Mouse (Mus musculus): ENCODE measurements around the gene Pard3b. TPM values are rescaled to one million over a fixed set of nuclear protein-coding genes. Genes with fewer than 3 reads are reported as not detected.

Gene Pard3b
- polyA plus RNA-seq, 1 experiment, result 0.71 TPM

DNA sequence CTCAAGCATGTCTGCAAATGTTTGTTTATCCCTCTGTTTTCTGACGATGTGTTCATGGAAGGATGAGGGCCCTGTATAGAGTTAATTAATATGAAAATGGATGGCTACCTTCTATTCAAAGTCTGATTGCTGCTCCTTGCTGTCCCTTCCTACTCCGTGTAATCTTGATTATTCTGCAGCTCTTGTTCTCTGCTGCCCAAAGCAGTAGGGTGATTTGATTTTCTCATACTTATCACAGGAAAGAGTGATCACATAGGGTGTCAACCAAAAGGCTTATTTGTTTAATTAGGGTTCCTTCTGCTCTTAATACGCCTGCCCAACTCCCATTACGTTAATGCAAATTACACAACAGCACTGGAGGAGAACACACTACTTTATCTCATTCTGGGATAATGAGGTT, 716.9 kb downstream of the Pard3b start:
- no peaks in the 10 kb centered on the region for H3K4me1 ChIP-seq (replicated peaks; ENCODE audit: control insufficient read depth, insufficient read depth, low read length)
- H3K27me3 ChIP-seq (ENCODE audit: control insufficient read depth, insufficient read depth, low read length), result no peaks in the 10 kb centered on the region
- H3K4me3 ChIP-seq (ENCODE audit: control insufficient read depth, insufficient read depth, low read length), result no peak overlapping the region
- H3K36me3 ChIP-seq (ENCODE audit: control insufficient read depth, insufficient read depth, low read length), result no peaks in the 10 kb centered on the region
- TF ChIP-seq CTCF (IDR thresholded peaks at IDR 0.05; ENCODE audit: borderline replicate concordance, control insufficient read depth, extremely low read depth, insufficient read depth, low read length, poor library complexity), result no peak
- TF ChIP-seq POLR2A (IDR thresholded peaks at IDR 0.05; ENCODE audit: control insufficient read depth, extremely low read depth, insufficient read depth, low read length, poor library complexity), result no peak
- no peak overlapping the region for H3K27ac ChIP-seq (ENCODE audit: control insufficient read depth, insufficient read depth, low read length)
- DNase-seq, result no peak
- WGBS, result 90% methylated on average over 4 of the region's 4 CpGs

- H3K27me3 ChIP-seq (ENCODE audit: control insufficient read depth, insufficient read depth, low read length), result no peaks in the 10 kb centered on the region
- no peak overlapping the region for H3K27ac ChIP-seq (ENCODE audit: control insufficient read depth, insufficient read depth, low read length)
- no peak for TF ChIP-seq CTCF (IDR thresholded peaks at IDR 0.05; ENCODE audit: borderline replicate concordance, control insufficient read depth, extremely low read depth, insufficient read depth, low read length, poor library complexity)
- TF ChIP-seq POLR2A (IDR thresholded peaks at IDR 0.05; ENCODE audit: control insufficient read depth, extremely low read depth, insufficient read depth, low read length, poor library complexity), result no peak
- DNase-seq, result no peak
- 96% methylated on average over 7 of the region's 7 CpGs for WGBS
- no peak overlapping the region for H3K4me3 ChIP-seq (ENCODE audit: control insufficient read depth, insufficient read depth, low read length)
- no peaks in the 10 kb centered on the region for H3K4me1 ChIP-seq (replicated peaks; ENCODE audit: control insufficient read depth, insufficient read depth, low read length)
- no peaks in the 10 kb centered on the region for H3K36me3 ChIP-seq (ENCODE audit: control insufficient read depth, insufficient read depth, low read length)
Measured at GRCm38 (mm10) chr1:62374427-62375050, 735.9 kb downstream of the Pard3b start.

DNA sequence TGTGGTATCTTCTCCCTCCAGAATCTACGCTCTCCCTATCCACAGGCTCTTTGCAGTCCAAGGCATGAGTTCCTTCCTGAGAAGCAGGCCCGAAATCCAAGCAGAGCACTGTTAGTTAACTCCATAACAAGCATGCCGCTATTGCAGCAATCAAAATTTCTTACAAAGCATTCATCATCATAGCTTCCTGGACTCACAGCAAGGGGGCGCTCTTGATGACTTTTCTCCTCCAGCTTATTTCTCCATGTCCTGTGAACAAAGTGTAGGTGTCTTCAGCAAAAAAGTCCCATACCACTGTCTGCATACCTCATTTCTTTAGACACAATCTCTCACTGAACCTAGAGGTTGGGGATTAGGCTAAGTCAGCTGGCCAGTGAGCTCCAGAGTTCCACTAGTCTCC, 739.7 kb downstream of the Pard3b start:
- H3K27ac ChIP-seq (ENCODE audit: control insufficient read depth, insufficient read depth, low read length), result no peak overlapping the region
- no peaks in the 10 kb centered on the region for H3K36me3 ChIP-seq (ENCODE audit: control insufficient read depth, insufficient read depth, low read length)
- no peaks in the 10 kb centered on the region for H3K27me3 ChIP-seq (ENCODE audit: control insufficient read depth, insufficient read depth, low read length)
- TF ChIP-seq CTCF (IDR thresholded peaks at IDR 0.05; ENCODE audit: borderline replicate concordance, control insufficient read depth, extremely low read depth, insufficient read depth, low read length, poor library complexity) (no peak), POLR2A (IDR thresholded peaks at IDR 0.05; ENCODE audit: control insufficient read depth, extremely low read depth, insufficient read depth, low read length, poor library complexity) (no peak)
- DNase-seq, result no peak
- H3K4me1 ChIP-seq (replicated peaks; ENCODE audit: control insufficient read depth, insufficient read depth, low read length), result no peaks in the 10 kb centered on the region
- WGBS, result 94% methylated on average over 4 of the region's 4 CpGs
- H3K4me3 ChIP-seq (ENCODE audit: control insufficient read depth, insufficient read depth, low read length), result no peak overlapping the region

- H3K4me3 ChIP-seq (ENCODE audit: control insufficient read depth, insufficient read depth, low read length), result no peak overlapping the region
- no peaks in the 10 kb centered on the region for H3K36me3 ChIP-seq (ENCODE audit: control insufficient read depth, insufficient read depth, low read length)
- H3K4me1 ChIP-seq (replicated peaks; ENCODE audit: control insufficient read depth, insufficient read depth, low read length), result no peaks in the 10 kb centered on the region
- H3K27me3 ChIP-seq (ENCODE audit: control insufficient read depth, insufficient read depth, low read length), result no peaks in the 10 kb centered on the region
- DNase-seq, result no peak
- H3K27ac ChIP-seq (ENCODE audit: control insufficient read depth, insufficient read depth, low read length), result no peak overlapping the region
- no peak for TF ChIP-seq POLR2A (IDR thresholded peaks at IDR 0.05; ENCODE audit: control insufficient read depth, extremely low read depth, insufficient read depth, low read length, poor library complexity)
- no peak for TF ChIP-seq CTCF (IDR thresholded peaks at IDR 0.05; ENCODE audit: borderline replicate concordance, control insufficient read depth, extremely low read depth, insufficient read depth, low read length, poor library complexity)
- WGBS, result 92% methylated on average over 14 of the region's 14 CpGs
Measured at GRCm38 (mm10) chr1:62382807-62383514, 744.3 kb downstream of the Pard3b start.

- Histone ChIP-seq H3K27ac (ENCODE audit: control insufficient read depth, insufficient read depth, low read length) (no peak overlapping the region), H3K4me3 (ENCODE audit: control insufficient read depth, insufficient read depth, low read length) (no peak overlapping the region), H3K27me3 (ENCODE audit: control insufficient read depth, insufficient read depth, low read length) (no peaks in the 10 kb centered on the region), H3K4me1 (replicated peaks; ENCODE audit: control insufficient read depth, insufficient read depth, low read length) (no peaks in the 10 kb centered on the region), H3K36me3 (ENCODE audit: control insufficient read depth, insufficient read depth, low read length) (no peaks in the 10 kb centered on the region)
- WGBS, result 94% methylated on average over 1 of the region's 1 CpGs
- TF ChIP-seq CTCF (IDR thresholded peaks at IDR 0.05; ENCODE audit: borderline replicate concordance, control insufficient read depth, extremely low read depth, insufficient read depth, low read length, poor library complexity) (no peak), POLR2A (IDR thresholded peaks at IDR 0.05; ENCODE audit: control insufficient read depth, extremely low read depth, insufficient read depth, low read length, poor library complexity) (no peak)
- DNase-seq, result no peak
Measured at GRCm38 (mm10) chr1:62384241-62384640, 745.6 kb downstream of the Pard3b start.

DNA sequence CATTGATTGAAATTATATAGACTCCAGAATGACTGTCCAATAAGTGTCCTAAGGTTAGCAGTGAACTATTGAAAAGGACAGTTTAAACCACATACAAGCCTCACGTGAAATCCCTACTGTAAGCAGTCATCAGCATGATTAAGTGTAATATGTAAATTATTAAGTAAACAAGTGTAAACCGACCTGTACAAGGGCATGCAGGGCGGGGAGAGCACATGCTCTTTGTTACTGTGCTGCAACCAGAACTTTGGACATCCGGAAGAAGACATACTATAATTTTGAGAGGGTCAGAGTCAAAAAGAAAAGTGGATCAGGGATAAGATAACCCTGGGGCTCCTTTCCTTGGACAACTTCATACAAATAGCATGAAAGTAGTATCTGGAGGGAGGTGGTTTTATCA, 749.4 kb downstream of the Pard3b start:
- no peaks in the 10 kb centered on the region for H3K36me3 ChIP-seq (ENCODE audit: control insufficient read depth, insufficient read depth, low read length)
- DNase-seq, result no peak
- 93% methylated on average over 4 of the region's 4 CpGs for WGBS
- no peak overlapping the region for H3K27ac ChIP-seq (ENCODE audit: control insufficient read depth, insufficient read depth, low read length)
- H3K4me1 ChIP-seq (replicated peaks; ENCODE audit: control insufficient read depth, insufficient read depth, low read length), result no peaks in the 10 kb centered on the region
- H3K4me3 ChIP-seq (ENCODE audit: control insufficient read depth, insufficient read depth, low read length), result no peak overlapping the region
- no peaks in the 10 kb centered on the region for H3K27me3 ChIP-seq (ENCODE audit: control insufficient read depth, insufficient read depth, low read length)
- TF ChIP-seq POLR2A (IDR thresholded peaks at IDR 0.05; ENCODE audit: control insufficient read depth, extremely low read depth, insufficient read depth, low read length, poor library complexity) (no peak), CTCF (IDR thresholded peaks at IDR 0.05; ENCODE audit: borderline replicate concordance, control insufficient read depth, extremely low read depth, insufficient read depth, low read length, poor library complexity) (no peak)

All from thymus, adult 2 months (tissue).